Mouse (Mus musculus) hindbrain, embryonic 10.5 days (tissue): ENCODE results near the gene Klf8. TPM values are rescaled to one million over a fixed set of nuclear protein-coding genes. Genes with fewer than 3 reads are reported as not detected.
"Not testable (repeated sequence)": the region's sequence is repeated elsewhere in the genome, so short reads cannot be mapped to it uniquely, and the experiment has no call there.

Experiments used
- DNase-seq: peaks from one replicate; pipeline ENCODE4 v3.0.0-alpha.2; 2017; ENCODE audit warnings: low spot score
- H3K27ac ChIP-seq: fragments of 300-500 bp; sonication (generic); 2 replicates; pipeline ENCODE4 v1.5.1; 2016; ENCODE audit warnings: mild to moderate bottlenecking, moderate library complexity
- H3K27me3 ChIP-seq: fragments of 300-500 bp; sonication (generic); 2 replicates; pipeline ENCODE4 v1.6.1; 2016; ENCODE audit warnings: mild to moderate bottlenecking; ENCODE audit not compliant: poor library complexity, insufficient read depth, severe bottlenecking
- H3K36me3 ChIP-seq: fragments of 300-500 bp; sonication (generic); 2 replicates; pipeline ENCODE4 v1.6.1; 2016; ENCODE audit warnings: mild to moderate bottlenecking, moderate library complexity
- H3K4me1 ChIP-seq: fragments of 300-500 bp; sonication (generic); replicated peaks from 2 replicates; pipeline ENCODE4 v1.6.1; 2016; ENCODE audit warnings: mild to moderate bottlenecking
- H3K4me3 ChIP-seq: fragments of 300-500 bp; sonication (generic); 2 replicates; pipeline ENCODE4 v1.5.1; 2016; ENCODE audit warnings: mild to moderate bottlenecking, moderate library complexity
- H3K9me3 ChIP-seq: fragments of 300-500 bp; sonication (generic); 2 replicates; pipeline ENCODE4 v1.6.1; 2016; ENCODE audit warnings: mild to moderate bottlenecking, moderate library complexity
- WGBS: fragments of 180-500 bp; shearing (Covaris S2); methylation state at CpG from one replicate; pipeline ENCODE4 v1.1.7; 2016; 5-methylcytosine and 5-hydroxymethylcytosine counted together
- polyA plus RNA-seq: library from polyadenylated mRNA; unstranded; fragments of >200 nt; fragmentation: Nextera tagmentation; extraction: Ambion mirVana; gene quantifications from 2 replicates; pipeline ENCODE4 v1.2.1, GENCODE M21; 2016

Gene Klf8
- 1.1 and 1.3 TPM in 2 replicates for polyA plus RNA-seq

GRCm38 (mm10) chrX:153237304-153237919, at the start of gene Klf8:
TSS of gene Klf8 (plus strand) at chrX:153237466.
- no peaks in the 10 kb centered on the region for H3K36me3 ChIP-seq
- H3K27ac ChIP-seq: peak within 1 kb of the TSS; percentile 83
- no peaks in the 10 kb centered on the region for H3K9me3 ChIP-seq
- peak; percentile 18 for DNase-seq
- WGBS: 28% methylated on average over 17 of the region's 17 CpGs
- peaks cover 24% of the 10 kb centered on the region for H3K27me3 ChIP-seq
- H3K4me1 ChIP-seq: 0 out of 2 replicates have a peak, but pooled peaks cover 7% of the 10 kb centered on the region
- peak within 1 kb of the TSS; percentile 62 for H3K4me3 ChIP-seq

- not testable (repeated sequence) for H3K9me3 ChIP-seq, H3K36me3 ChIP-seq, H3K4me1 ChIP-seq, H3K27me3 ChIP-seq, H3K27ac ChIP-seq, DNase-seq, H3K4me3 ChIP-seq
- WGBS: 63% methylated on average over 2 of the region's 2 CpGs
Observed at GRCm38 (mm10) chrX:153199185-153199584, 38.1 kb upstream of the Klf8 start.

GRCm38 (mm10) chrX:153211101-153211500, 26.2 kb upstream of the Klf8 start:
- H3K4me3 ChIP-seq: no peak overlapping the region
- DNase-seq: no peak
- no peak overlapping the region for H3K27ac ChIP-seq
- H3K9me3 ChIP-seq: no peaks in the 10 kb centered on the region
- 48% methylated on average over 1 of the region's 1 CpGs for WGBS
- no peaks in the 10 kb centered on the region for H3K36me3 ChIP-seq
- no peaks in the 10 kb centered on the region for H3K4me1 ChIP-seq
- H3K27me3 ChIP-seq: no peaks in the 10 kb centered on the region

- Histone ChIP-seq H3K4me1 (0 out of 2 replicates have a peak, but pooled peaks cover 3% of the 10 kb centered on the region), H3K4me3 (no peak overlapping the region), H3K36me3 (no peaks in the 10 kb centered on the region), H3K9me3 (no peaks in the 10 kb centered on the region), H3K27me3 (peaks cover 14% of the 10 kb centered on the region), H3K27ac (no peak overlapping the region)
- 64% methylated on average over 2 of the region's 2 CpGs for WGBS
- DNase-seq: no peak
Observed at GRCm38 (mm10) chrX:153231240-153231639, 6.0 kb upstream of the Klf8 start.

- Histone ChIP-seq H3K27ac (no peak overlapping the region), H3K36me3 (no peaks in the 10 kb centered on the region), H3K4me1 (0 out of 2 replicates have a peak, but pooled peaks cover 7% of the 10 kb centered on the region), H3K27me3 (peaks cover 21% of the 10 kb centered on the region), H3K4me3 (no peak overlapping the region), H3K9me3 (no peaks in the 10 kb centered on the region)
- no peak for DNase-seq
- 25% methylated on average over 10 of the region's 10 CpGs for WGBS
Observed at GRCm38 (mm10) chrX:153233255-153233654, 4.0 kb upstream of the Klf8 start.

GRCm38 (mm10) chrX:153237920-153238504, 746 bp downstream of the Klf8 start:
- peak overlapping the region; percentile 83 for H3K27ac ChIP-seq
- WGBS: 20% methylated on average over 23 of the region's 23 CpGs

GRCm38 (mm10) chrX:153254256-153254655, 17.0 kb downstream of the Klf8 start:
- H3K4me1 ChIP-seq: no peaks in the 10 kb centered on the region
- WGBS: 55% methylated on average over 1 of the region's 1 CpGs
- H3K27me3 ChIP-seq: no peaks in the 10 kb centered on the region
- H3K9me3 ChIP-seq: no peaks in the 10 kb centered on the region
- no peak overlapping the region for H3K27ac ChIP-seq
- H3K36me3 ChIP-seq: no peaks in the 10 kb centered on the region
- no peak overlapping the region for H3K4me3 ChIP-seq
- DNase-seq: no peak

More at GRCm38 (mm10) chrX:153237920-153238504, 746 bp downstream of the Klf8 start:
- H3K36me3 ChIP-seq: no peaks in the 10 kb centered on the region
- H3K9me3 ChIP-seq: no peaks in the 10 kb centered on the region
- DNase-seq: peak; percentile 54
- H3K4me3 ChIP-seq: peak overlapping the region; percentile 62
- peaks cover 20% of the 10 kb centered on the region for H3K27me3 ChIP-seq
- 0 out of 2 replicates have a peak, but pooled peaks cover 7% of the 10 kb centered on the region for H3K4me1 ChIP-seq

- no peak overlapping the region for H3K27ac ChIP-seq
- no peaks in the 10 kb centered on the region for H3K4me1 ChIP-seq
- no peak for DNase-seq
- 92% methylated on average over 2 of the region's 2 CpGs for WGBS
- no peaks in the 10 kb centered on the region for H3K36me3 ChIP-seq
- H3K9me3 ChIP-seq: no peaks in the 10 kb centered on the region
- no peaks in the 10 kb centered on the region for H3K27me3 ChIP-seq
- H3K4me3 ChIP-seq: no peak overlapping the region
Observed at GRCm38 (mm10) chrX:153255504-153255903, 18.2 kb downstream of the Klf8 start.

GRCm38 (mm10) chrX:153282185-153282584, 44.9 kb downstream of the Klf8 start:
- no peak overlapping the region for H3K27ac ChIP-seq
- no peaks in the 10 kb centered on the region for H3K36me3 ChIP-seq
- no peaks in the 10 kb centered on the region for H3K9me3 ChIP-seq
- H3K4me1 ChIP-seq: no peaks in the 10 kb centered on the region
- H3K27me3 ChIP-seq: no peaks in the 10 kb centered on the region
- WGBS: 79% methylated on average over 2 of the region's 2 CpGs
- DNase-seq: no peak
- no peak overlapping the region for H3K4me3 ChIP-seq

GRCm38 (mm10) chrX:153311356-153311755, 74.1 kb downstream of the Klf8 start:
- Histone ChIP-seq H3K4me3 (no peak overlapping the region), H3K27me3 (no peaks in the 10 kb centered on the region), H3K27ac (no peak overlapping the region), H3K9me3 (no peaks in the 10 kb centered on the region), H3K36me3 (no peaks in the 10 kb centered on the region), H3K4me1 (no peaks in the 10 kb centered on the region)
- DNase-seq: no peak
- WGBS: 95% methylated on average over 4 of the region's 4 CpGs

- Histone ChIP-seq H3K4me1 (no peaks in the 10 kb centered on the region), H3K4me3 (no peak overlapping the region)
- WGBS: 58% methylated on average over 3 of the region's 3 CpGs
Observed at GRCm38 (mm10) chrX:153323105-153323504, 85.8 kb downstream of the Klf8 start.

GRCm38 (mm10) chrX:153334140-153334539, 96.9 kb downstream of the Klf8 start:
- 85% methylated on average over 3 of the region's 3 CpGs for WGBS
- DNase-seq, H3K4me3 ChIP-seq, H3K27me3 ChIP-seq, H3K36me3 ChIP-seq, H3K4me1 ChIP-seq, H3K9me3 ChIP-seq, H3K27ac ChIP-seq: not testable (repeated sequence)

More at GRCm38 (mm10) chrX:153323105-153323504, 85.8 kb downstream of the Klf8 start:
- Histone ChIP-seq H3K27me3 (no peaks in the 10 kb centered on the region), H3K36me3 (no peaks in the 10 kb centered on the region), H3K27ac (no peak overlapping the region), H3K9me3 (no peaks in the 10 kb centered on the region)
- no peak for DNase-seq
